Mouse (Mus musculus) lung, postnatal 0 days (tissue): ENCODE data around the gene Ebf4.

ENCODE experiments used
- CTCF ChIP-seq: IDR thresholded peaks from 2 replicates; pipeline ENCODE4 v1.5.1; 2016; ENCODE audit warnings: antibody characterized with exemption, mild to moderate bottlenecking
- EP300 ChIP-seq: IDR thresholded peaks from 2 replicates; pipeline ENCODE4 v1.6.1; 2016; ENCODE audit warnings: antibody characterized with exemption, mild to moderate bottlenecking, control low read depth

- TF ChIP-seq CTCF = no peak
- TF ChIP-seq EP300 = no peak
These were observed 62.6 kb downstream of the Ebf4 start for GRCm38 (mm10) chr2:130357551-130357950.
